Mouse (Mus musculus) heart, postnatal 36 days (tissue): Measurements from ENCODE around the gene Flnb. TPM values are rescaled to one million over a fixed set of nuclear protein-coding genes. Genes with fewer than 3 reads are reported as not detected.

ENCODE experiments used
- DNase-seq, 2 experiments: peaks; one replicate each; pipeline ENCODE4 v3.0.0; 2021 to 2022
- intact Hi-C: fragments of 180-260 bp; cut with DNase I; formaldehyde crosslinking; loops from one replicate; pipeline ENCODE4 v1.15.1; 2025
- total RNA-seq, 2 experiments: library from RNA; stranded (reverse); gene quantifications; 2 replicates each; pipeline ENCODE4 v1.2.3; 2021

Flnb gene
- total RNA-seq, 2 experiments from 2014 or later: 23.0 to 24.1 TPM

DNA sequence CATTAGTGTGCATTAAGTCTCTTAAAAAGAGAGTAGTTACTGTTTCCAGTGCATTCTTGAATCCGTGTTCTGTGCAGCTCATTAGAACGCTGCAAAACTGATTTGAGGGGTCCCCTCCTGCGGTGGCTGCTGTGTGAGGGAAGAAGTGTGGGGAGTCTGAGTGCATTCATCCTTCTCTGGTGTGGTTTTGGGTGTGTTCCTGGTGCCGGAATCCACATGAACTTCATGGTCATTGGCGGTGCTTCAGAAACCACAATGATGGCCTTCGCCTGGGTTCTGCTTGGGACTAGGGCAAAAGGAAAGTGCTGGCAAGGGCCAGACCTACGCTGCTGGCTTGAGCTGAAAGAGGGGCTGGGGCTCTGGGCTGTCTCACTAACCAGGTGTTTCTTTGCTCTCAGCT lies 116.4 kb downstream of the Flnb start:
- no peak for DNase-seq
- intact Hi-C loops: no loop called here

DNA sequence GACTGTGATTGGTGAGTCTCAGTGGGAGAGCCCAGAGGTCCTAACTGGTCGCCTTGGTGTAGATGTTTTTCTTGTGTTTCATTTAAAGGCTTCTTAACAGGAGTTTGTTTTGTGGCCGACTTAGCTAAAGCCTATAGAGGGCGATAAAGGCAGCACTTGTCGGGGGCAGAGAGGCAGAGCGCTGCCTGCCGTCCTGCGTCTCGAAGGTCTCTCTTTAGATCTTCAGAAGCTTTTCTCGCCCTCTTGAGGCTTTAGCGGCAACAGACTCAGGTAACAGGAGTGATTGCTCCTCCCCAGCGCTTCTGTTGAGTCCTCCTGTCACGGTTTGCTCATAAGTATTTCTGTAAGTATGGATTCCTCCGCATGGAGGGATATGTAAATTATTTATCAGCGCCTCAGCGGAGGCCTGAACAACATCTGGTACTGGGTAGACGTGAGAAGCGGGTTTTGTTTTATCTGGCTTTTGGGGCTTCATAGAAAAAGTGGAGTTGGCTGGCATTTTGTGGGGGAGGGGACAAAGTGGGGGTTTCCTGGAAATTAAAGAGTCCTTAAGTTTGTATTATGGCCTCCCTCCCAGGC lies 119.4 kb downstream of the Flnb start:
- intact Hi-C loops: loop anchor here (5.0 kb wide), 1 partner anchor 50 kb away; no protein-coding TSS in a partner anchor

DNA sequence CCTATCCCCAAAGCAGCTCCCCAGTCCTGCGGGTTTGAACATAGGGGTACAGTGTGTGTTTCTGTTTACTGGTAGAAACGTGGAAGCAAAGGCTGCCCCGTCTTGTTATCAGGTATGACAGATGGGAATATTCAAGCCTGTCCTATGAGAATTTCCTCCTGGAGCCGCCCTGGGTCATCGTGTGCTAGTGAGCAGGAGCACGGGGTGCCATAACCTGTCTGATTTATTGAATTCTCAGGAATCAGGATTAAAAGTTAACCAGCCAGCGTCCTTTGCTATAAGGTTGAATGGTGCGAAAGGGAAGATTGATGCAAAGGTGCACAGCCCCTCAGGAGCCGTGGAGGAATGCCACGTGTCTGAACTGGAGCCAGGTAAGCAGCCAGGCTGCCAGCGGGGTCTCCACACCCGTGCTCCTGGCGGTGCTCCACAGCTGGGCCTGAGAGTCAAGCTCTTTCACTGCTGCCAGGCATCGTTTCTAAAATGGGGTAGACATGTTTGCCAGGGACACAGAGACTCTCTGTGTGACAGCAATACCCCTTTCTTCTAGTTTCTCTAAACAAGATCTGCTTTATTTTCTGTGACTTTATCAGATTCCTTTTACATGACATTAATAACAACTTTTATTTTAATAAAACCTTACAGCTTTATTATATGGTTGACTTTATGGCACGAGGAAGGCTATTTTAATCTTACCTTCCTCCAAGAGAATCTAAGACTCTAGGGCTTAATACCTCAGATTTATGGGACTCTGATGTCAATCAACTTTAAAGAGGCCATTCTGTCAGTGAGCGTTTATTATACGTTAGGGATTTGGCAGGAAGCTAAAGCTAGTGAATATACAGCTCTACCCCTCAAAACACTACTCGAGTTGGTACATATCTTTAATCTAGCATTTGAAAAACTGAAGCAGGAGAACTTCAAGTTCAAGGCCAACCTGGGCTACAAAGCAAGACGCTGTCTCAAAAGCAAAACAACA lies 121.3 kb downstream of the Flnb start:
- DNase-seq: no peak
- intact Hi-C loops: loop anchor here (5.0 kb wide), 1 partner anchor 52 kb away; no protein-coding TSS in a partner anchor

More for the DNA sequence above, 119.4 kb downstream of the Flnb start:
- no peak for DNase-seq

DNA sequence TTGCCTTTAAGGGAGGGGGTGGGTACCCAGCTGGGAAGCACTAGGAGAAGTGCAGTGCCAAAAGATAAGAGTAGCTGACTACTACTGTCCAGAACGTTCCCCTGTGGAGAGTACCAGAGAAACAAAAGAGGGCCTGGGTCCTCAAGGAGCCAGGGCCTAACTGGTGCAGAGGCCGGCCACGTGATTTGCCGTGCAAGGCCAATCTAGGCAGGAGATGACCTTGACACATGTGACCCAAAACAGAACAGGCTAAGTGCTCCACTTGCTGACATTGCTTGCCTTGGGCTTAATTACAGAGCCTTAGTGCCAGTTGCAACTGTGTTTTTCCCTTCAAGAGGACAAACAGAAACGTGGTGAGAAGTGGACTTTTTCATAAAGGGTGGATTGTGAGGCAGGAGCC lies 123.7 kb downstream of the Flnb start:
- intact Hi-C loops: no loop called here
- DNase-seq: no peak

DNA sequence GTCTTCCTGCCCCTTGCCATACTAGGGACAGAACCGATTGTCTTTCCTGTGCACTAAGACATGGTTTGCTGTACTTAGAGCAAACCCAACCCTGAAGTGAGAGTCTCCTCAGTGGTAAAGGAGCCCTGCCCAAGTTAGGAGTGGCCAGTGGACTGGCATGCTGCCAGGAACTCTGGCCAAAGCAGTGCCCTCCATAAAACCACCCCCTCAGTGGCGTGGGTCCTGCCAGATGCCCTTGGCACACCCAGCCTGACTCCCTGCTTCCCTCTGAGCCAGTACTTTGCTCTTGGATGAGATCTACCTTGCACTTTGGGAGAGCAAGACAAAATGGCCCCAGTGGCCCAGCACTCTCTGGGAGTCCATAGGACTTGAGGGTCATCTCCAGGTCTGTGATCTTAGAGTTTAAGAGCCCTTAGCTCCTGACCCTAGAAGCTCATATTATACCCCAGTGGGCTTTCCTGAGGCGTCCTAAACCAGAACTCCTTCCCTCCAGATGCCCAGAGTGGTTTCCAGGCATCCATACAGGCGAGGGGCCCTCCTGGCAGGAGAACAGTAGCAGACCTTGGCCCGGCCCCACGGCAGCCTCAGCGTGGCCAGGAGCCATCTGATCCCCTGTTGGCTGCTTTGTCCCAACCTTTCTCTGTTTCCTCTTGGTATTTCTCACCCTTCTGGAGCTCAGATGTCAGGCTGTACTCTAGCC lies 125.5 kb downstream of the Flnb start:
- intact Hi-C loops: no loop called here
- DNase-seq: peak in 1 of 2 experiments; percentile 31

DNA sequence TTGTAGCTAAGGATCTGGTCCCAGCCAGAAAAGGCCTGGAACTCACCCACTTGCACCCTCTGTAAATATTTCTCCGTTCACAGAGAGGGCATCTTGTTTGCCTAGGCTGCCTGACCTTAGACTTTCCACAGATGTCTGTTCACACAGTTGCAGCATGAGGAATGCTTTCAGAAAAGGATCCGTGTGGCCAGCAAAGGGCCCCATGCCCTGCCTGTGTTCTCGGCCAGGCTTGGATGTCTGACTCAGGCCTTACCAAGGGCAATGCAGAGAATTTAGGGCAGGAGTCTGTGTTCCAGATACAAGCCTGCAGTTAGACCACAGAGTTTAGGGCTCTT lies 126.0 kb downstream of the Flnb start:
- no peak for DNase-seq
- intact Hi-C loops: loop anchor here (2.0 kb wide), 1 partner anchor 127 kb away; the partner anchor contains the start of gene Flnb

DNA sequence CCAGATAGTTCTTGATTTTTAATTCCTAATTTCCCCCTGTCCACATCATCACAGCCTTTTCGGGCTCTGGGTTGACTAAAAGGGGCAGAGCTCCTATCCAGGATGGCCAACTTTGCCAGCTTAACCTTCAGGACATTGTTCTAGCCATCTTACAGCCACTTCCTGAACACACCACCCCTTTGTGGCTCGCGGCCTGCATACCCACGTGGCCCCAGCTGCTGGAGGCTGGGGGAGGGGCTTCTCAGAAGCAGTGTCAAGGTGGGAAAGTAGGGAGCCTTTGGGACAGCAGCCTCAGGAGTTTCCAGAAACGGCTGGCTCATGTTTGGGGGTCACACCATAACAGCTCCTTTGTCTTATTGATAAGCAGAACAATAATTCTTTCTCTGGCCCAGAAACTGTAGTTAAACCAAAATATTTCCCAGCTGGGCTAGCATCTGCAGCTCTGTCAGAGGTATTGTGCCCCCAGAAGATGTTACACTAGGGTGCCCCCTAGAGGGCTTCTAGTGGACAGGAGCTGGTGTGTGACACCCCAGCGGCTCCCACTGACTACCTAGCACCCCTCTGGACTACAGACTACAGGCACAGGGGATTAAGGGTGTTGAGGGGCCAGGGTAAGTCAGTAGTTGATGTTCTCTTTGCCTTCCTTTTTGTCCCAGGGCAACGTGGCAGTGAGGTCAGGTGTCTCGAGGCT lies 126.7 kb downstream of the Flnb start:
- intact Hi-C loops: loop anchor here (2.0 kb wide), 1 partner anchor 128 kb away; the partner anchor contains the start of gene Flnb
- DNase-seq: peak in 1 of 2 experiments; percentile 19

DNA sequence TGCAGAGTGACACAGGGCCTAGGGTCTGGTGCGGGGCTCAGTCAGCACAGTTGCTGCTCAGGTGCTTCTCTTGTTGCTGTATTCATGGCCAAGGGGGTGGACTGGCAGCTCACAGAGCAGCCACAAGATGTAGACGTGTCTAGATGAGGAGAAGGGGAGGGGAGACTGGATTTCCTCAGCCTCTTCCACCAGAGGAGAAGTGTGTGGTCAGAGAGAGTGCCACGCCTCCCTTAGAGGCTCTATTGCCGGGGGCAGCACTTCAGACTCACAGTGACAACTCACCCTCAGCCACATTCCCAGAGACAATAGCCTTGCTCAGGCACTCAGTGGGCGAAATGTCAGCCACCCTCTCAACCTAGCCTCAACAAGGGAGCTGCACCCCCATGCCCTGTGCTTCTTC lies 127.5 kb downstream of the Flnb start:
- intact Hi-C loops: loop anchor here (2.0 kb wide), 1 partner anchor 128 kb away; the partner anchor contains the start of gene Flnb
- DNase-seq: no peak

DNA sequence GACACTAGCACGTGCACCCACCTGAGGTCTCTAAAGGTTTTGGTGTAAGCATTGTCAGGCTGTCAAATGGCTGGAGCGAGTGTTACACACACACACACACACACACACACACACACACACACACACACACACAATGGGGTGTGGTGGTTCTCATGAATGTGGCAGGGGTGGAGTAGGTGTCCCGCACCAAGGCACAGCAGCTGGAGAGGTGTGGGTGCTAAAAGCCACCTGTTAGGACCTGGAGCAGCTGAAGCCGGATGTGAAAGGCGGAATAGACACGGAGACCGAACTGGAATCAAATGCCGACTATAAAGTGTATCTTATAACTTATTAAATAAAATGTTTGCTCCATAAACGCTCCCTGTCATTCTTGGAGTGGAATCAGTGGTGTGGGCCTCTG lies 133.5 kb downstream of the Flnb start:
- intact Hi-C loops: no loop called here

DNA sequence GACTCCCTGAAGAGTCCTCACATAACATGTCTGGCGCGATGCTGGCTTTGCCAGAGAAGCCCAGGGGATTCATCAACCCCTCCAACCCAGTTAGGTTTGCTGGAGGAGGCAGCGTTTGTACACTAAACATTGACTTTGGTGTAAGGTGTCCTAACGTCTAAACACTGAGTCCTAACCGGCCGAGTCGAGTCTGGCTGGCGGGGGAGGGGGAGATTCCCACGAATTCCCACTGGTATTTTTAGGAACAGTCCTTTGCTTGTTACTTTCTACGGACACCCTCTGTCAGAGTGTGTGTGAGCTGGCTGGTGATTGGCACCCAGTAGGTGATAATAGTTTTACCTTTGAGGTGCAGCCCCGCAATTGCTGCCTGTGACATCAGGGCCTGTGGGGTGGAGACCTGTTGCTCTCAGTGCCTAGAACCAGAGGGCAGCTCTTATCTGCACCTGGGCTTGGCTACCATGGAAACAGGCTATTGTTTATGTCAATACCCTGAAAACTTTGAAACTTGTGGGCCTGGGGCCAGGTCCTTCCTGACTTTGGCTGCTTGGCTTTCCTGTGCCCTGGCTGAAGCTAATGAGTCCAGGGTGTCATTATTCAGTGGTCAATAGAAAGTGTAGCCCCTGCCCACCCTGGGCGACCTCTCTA lies 135.0 kb downstream of the Flnb start:
- intact Hi-C loops: no loop called here

More for the DNA sequence above, 133.5 kb downstream of the Flnb start:
- DNase-seq: no peak

DNA sequence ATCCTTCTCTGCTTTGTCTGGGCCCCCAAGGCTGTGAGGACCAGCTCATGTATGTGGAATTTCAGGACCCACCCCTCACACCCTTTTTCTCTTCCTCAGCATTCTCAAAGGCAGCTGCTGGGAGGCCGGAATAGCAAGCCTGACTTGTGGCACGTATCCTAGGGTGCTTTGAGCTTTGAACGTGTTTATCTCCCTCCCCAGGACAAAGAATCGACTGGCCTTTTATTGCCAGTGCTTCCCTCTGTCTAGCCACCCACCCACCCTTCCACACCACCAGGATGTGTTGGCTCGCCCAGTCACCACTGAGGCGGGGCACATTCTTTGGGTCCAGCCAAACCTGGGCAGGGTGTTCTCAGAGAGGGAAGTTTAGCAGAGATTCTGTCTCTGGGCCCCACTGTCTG lies 136.3 kb downstream of the Flnb start:
- intact Hi-C loops: no loop called here
- DNase-seq: no peak

More for the DNA sequence above, 135.0 kb downstream of the Flnb start:
- peak; percentile 54 to 59 for DNase-seq

DNA sequence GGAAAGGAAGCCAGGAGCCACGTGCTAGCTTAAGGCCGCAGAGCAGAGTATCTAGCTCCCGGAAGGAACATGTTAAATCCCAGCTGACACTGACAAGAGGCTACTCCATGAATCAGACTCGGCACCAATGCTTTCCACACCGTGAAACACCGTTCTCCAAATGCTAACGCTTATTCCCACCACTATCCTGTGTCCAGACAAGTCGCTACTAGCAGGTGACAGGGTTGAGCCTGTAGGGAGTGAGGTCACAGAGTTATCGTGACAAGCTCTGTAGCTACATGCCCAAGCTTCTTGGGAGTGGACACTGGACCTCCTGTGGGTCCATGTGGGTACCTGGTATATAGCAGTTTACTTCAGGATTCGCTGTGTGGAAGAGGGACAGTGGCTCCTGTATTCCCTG lies 138.7 kb downstream of the Flnb start:
- no peak for DNase-seq
- intact Hi-C loops: no loop called here

DNA sequence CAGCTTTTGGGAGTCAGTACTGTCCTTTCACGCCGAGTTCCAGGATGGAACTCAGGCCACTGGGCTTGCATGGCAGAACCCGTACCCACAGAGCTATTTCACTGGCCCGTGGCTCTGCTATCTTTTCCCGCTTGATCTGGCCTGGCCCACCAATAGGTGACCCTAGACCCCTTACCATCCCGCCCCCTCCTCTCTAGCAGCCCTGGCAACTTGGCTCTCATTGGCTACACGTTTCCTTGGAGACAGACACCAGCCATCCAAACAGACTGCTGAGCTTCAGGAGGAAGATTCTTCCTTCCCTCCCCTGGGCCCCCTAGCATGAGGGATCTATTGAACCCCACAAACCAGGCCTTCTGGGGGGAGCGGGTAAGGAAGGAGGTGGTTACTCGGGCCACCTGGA lies 139.3 kb downstream of the Flnb start, which contains the start of gene Gm45521:
TSS of gene Gm45521 (plus strand) at position 240 of the 400 bp plus-strand sequence.
- intact Hi-C loops: no loop called here

DNA sequence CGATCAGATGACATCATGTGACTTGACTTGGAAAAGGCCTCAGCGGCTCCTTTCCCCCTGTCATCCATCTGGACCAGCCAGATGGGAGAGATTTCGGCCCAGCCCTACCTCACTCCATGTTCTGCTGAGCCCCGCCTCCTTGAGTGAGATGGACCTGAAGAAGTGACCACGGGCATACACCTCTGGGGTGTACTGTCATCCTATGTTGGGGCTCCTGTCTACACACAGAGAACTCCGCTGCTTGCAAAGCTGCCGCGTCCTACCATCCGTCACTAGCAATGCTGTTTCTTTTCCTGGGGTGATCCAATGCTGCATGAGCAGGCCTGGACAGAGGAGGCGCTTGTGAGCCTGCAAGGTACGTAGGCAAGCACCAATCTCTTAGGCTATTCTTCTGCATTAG lies 142.9 kb downstream of the Flnb start:
- DNase-seq: no peak
- intact Hi-C loops: loop anchor here (5.0 kb wide), 3 partner anchors 212 to 387 kb away; partner anchors contain the start of genes Acox2 and Pdhb

More for the DNA sequence above, 139.3 kb downstream of the Flnb start, which contains the start of gene Gm45521:
- DNase-seq: no peak

DNA sequence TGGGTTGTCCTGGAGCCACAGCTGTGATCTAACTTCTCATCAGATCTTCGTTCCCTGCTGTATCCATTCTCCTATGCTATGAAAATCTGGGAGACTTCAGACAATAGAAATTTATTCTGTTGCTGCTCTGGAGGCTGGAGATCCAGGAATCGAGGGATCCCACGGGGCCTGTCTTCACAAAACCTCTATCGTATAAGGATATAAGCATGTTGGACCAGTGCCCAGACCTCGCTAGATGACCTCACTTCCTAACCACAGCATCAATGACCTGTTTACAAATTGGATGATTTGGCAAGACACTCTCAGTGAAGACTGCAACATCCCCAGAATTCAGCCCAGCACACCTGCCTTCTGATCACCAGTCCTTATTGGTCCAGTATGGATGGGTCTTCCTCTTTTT lies 144.0 kb downstream of the Flnb start:
- DNase-seq: no peak
- intact Hi-C loops: loop anchor here (1.0 to 5.0 kb wide), 4 partner anchors 33 to 386 kb away; partner anchors contain the start of genes Acox2, Dnase1l3 and Pdhb

DNA sequence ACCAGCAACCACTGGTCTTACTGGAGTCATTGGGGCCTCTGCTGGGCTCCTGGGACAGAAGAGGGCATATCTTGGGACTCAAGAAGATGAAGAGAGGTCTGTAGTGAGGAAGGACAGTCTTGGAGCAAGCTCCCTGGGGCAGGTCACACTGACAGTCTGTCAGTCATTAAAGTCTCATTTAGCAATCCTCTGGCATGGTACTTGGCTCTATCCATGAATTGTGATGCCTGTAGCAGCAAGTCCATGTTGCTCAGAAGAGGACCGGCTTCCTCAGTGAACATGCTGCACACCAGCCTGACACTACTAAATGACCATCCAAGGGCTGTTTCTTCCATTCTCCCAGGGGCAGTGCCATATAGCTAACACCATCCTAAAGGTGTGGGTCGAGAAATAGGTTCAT lies 144.9 kb downstream of the Flnb start:
- no peak for DNase-seq
- intact Hi-C loops: loop anchor here (1.0 to 5.0 kb wide), 4 partner anchors 32 to 385 kb away; partner anchors contain the start of genes Acox2, Dnase1l3 and Pdhb

DNA sequence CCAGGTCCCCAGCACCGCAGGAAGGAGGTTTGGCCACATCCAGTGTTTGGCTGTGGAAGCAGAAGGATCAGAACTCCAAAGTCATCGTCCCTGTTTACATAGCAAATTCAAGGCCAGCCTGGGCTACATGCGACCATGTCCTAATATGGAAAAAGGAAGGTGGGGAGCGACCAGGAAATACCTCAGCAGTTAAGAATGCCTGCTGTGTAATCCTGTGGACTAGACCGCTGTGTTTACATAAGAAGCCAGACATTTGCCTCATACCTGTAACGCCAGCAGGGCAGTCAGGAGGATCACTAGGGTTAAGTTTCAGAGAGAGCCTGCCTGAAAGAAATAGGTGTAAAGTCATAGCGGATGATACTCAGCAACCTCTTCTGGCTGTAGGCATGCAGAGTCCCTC lies 145.4 kb downstream of the Flnb start:
- intact Hi-C loops: loop anchor here (5.0 kb wide), 3 partner anchors 209 to 384 kb away; partner anchors contain the start of genes Acox2 and Pdhb
- DNase-seq: no peak

DNA sequence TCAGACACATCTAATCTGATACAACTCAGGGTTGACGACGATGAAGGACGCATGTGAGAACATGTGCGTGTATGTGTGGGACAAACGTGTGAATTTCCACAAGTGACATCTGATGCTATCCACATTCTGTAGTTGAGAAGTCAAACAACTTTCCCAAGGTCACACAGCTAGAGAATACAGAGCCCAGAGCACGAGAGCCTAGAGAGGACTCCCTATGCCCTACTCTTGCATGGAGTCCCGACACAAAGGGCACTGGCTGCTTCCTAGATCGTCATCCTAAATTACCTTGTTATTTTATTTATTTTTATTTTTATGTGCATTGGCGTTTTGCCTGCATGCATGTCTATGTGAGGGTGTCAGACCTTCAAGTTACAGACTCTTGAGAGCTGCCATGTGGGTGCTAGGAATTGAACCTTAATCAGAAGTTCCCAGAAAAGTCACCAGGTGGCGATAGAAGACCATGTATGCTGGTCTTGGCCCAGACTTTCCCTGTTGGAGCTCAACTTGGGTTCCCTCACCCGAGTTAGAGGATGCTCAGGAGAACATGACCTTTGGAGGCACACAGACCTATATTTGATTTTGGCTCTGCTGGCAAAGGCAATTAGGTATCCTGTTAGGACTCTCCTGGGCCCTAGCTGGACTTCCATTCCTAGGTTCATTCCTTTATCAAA lies 146.6 kb downstream of the Flnb start:
- intact Hi-C loops: loop anchor here (2.0 to 5.0 kb wide), 5 partner anchors 80 to 383 kb away; partner anchors contain the start of genes Acox2, Flnb and Pdhb
- DNase-seq: peak; percentile 71 to 74
